Mouse (Mus musculus) CD4-positive naive resting alpha-beta T cell, adult 57 days (primary cell): ENCODE data around the gene Dsp. TPM values are rescaled to one million over a fixed set of nuclear protein-coding genes. Genes with fewer than 3 reads are reported as not detected.

ENCODE experiments used
- total RNA-seq: library from RNA; stranded (reverse); gene quantifications from one replicate; pipeline ENCODE4 v1.2.4, GENCODE M21; 2023

Dsp gene
- total RNA-seq = 0.15 TPM

GRCm38 (mm10) chr13:38151069-38151588 is at the start of gene Dsp:
Dsp (plus strand) TSS chr13:38151294.

GRCm38 (mm10) chr13:38204702-38205482 is 53.8 kb downstream of the Dsp start, which contains the start of gene Snrnp48:
Snrnp48 (plus strand) TSS chr13:38204938.

Other genes starting within 250 kb of the Dsp start
- gene Ssr1, start 157.1 kb upstream of the Dsp start, total RNA-seq = 56.5 TPM
- 220 TPM for gene Riok1, start 114.3 kb upstream of the Dsp start, total RNA-seq
- 2.2 TPM for gene Cage1, start 114.2 kb upstream of the Dsp start, total RNA-seq
- 59.2 TPM for gene Snrnp48, start 53.6 kb downstream of the Dsp start, total RNA-seq
- gene Bmp6, start 193.8 kb downstream of the Dsp start, total RNA-seq = 0.30 TPM